Mouse (Mus musculus): ENCODE data around the gene Farsb.

- TF ChIP-seq POLR2A (IDR thresholded peaks at IDR 0.05; ENCODE audit: borderline replicate concordance, low read depth, low read length) (no peak), CTCF (IDR thresholded peaks at IDR 0.05; ENCODE audit: low read depth, low read length) (no peak)
These were observed 5.3 kb downstream of the Farsb start for GRCm38 (mm10) chr1:78483430-78483829.

Data from bone marrow macrophage, adult 2 months (primary cell).